Mouse (Mus musculus) heart, adult 11 months (tissue): ENCODE results near the gene Camkk2.
A peak's percentile ranks its signal among the peaks of the same experiment; 100 is the strongest.

Experiments used
- DNase-seq: peaks from one replicate; pipeline ENCODE4 v3.0.0; 2022

The Camkk2 gene

GRCm38 (mm10) chr5:122733881-122734280 lies 45.3 kb downstream of the Camkk2 start:
- DNase-seq = no peak

GRCm38 (mm10) chr5:122731991-122732673 lies 47.1 kb downstream of the Camkk2 start:
- DNase-seq = peak; percentile 96

- DNase-seq = peak; percentile 96
These were observed 47.9 kb downstream of the Camkk2 start for GRCm38 (mm10) chr5:122731321-122731720.

- DNase-seq = no peak
These were observed 48.4 kb downstream of the Camkk2 start for GRCm38 (mm10) chr5:122730776-122731175.

GRCm38 (mm10) chr5:122727096-122727495 lies 52.1 kb downstream of the Camkk2 start:
- no peak for DNase-seq

- DNase-seq = no peak
These were observed 52.6 kb downstream of the Camkk2 start for GRCm38 (mm10) chr5:122726595-122726994.

GRCm38 (mm10) chr5:122726068-122726467 lies 53.1 kb downstream of the Camkk2 start:
- DNase-seq = no peak

- DNase-seq = no peak
These were observed 53.8 kb downstream of the Camkk2 start for GRCm38 (mm10) chr5:122725453-122725852.

- DNase-seq = no peak
These were observed 60.0 kb downstream of the Camkk2 start for GRCm38 (mm10) chr5:122719168-122719567.

GRCm38 (mm10) chr5:122718400-122718799 lies 60.8 kb downstream of the Camkk2 start:
- no peak for DNase-seq

GRCm38 (mm10) chr5:122716793-122717192 lies 62.4 kb downstream of the Camkk2 start:
- no peak for DNase-seq

GRCm38 (mm10) chr5:122715723-122716122 lies 63.5 kb downstream of the Camkk2 start:
- peak; percentile 80 for DNase-seq

- DNase-seq = peak; percentile 53
These were observed 70.4 kb downstream of the Camkk2 start for GRCm38 (mm10) chr5:122708819-122709218.

- peak; percentile 99 for DNase-seq
These were observed 71.7 kb downstream of the Camkk2 start, which contains the start of gene P2rx4 for GRCm38 (mm10) chr5:122707276-122708181. P2rx4 (plus strand) TSS chr5:122707544.

GRCm38 (mm10) chr5:122706917-122707275 lies 72.3 kb downstream of the Camkk2 start:
- DNase-seq = no peak

- no peak for DNase-seq
These were observed 74.0 kb downstream of the Camkk2 start for GRCm38 (mm10) chr5:122705174-122705573.

- DNase-seq = no peak
These were observed 74.6 kb downstream of the Camkk2 start for GRCm38 (mm10) chr5:122704571-122704970.

GRCm38 (mm10) chr5:122703574-122703973 lies 75.6 kb downstream of the Camkk2 start:
- no peak for DNase-seq

- DNase-seq = peak; percentile 95
These were observed 77.1 kb downstream of the Camkk2 start for GRCm38 (mm10) chr5:122702156-122702555.

- DNase-seq = no peak
These were observed 78.4 kb downstream of the Camkk2 start for GRCm38 (mm10) chr5:122700837-122701212.

GRCm38 (mm10) chr5:122700109-122700836 lies 78.9 kb downstream of the Camkk2 start:
- no peak for DNase-seq

GRCm38 (mm10) chr5:122698701-122699060 lies 80.5 kb downstream of the Camkk2 start:
- no peak for DNase-seq

GRCm38 (mm10) chr5:122698041-122698700 lies 81.0 kb downstream of the Camkk2 start:
- DNase-seq = peak; percentile 94
